Mouse (Mus musculus) limb, embryonic 11.5 days (tissue): Measurements from ENCODE around the gene Pfkfb1. TPM values are rescaled to one million over a fixed set of nuclear protein-coding genes. Genes with fewer than 3 reads are reported as not detected.

ENCODE experiments used
- ATAC-seq: fragments of 200-750 bp; cut with Nextera tagmentation; 2 replicates; pipeline ENCODE4 v1.8.0; 2017; ENCODE audit warnings: low read depth; ENCODE audit not compliant: insufficient number of reproducible peaks, low FRiP score, low TSS enrichment
- DNase-seq: peaks from one replicate; pipeline ENCODE4 v3.0.0-alpha.2; 2015; ENCODE audit warnings: low spot score
- H3K27ac ChIP-seq: fragments of 300-500 bp; sonication (generic); replicated peaks from 2 replicates; pipeline ENCODE4 v1.5.1; 2014; ENCODE audit warnings: low read depth, mild to moderate bottlenecking, low read length
- H3K27me3 ChIP-seq: fragments of 300-500 bp; sonication (generic); 2 replicates; pipeline ENCODE4 v1.6.1; 2014; ENCODE audit warnings: mild to moderate bottlenecking, low read length, mixed read lengths; ENCODE audit not compliant: control insufficient read depth, insufficient read depth
- H3K36me3 ChIP-seq: fragments of 300-500 bp; sonication (generic); 2 replicates; pipeline ENCODE4 v1.6.1; 2014; ENCODE audit warnings: mild to moderate bottlenecking, low read length, moderate library complexity, mixed read lengths; ENCODE audit not compliant: control insufficient read depth, insufficient read depth
- H3K4me1 ChIP-seq: fragments of 300-500 bp; sonication (generic); 2 replicates; pipeline ENCODE4 v1.6.1; 2014; ENCODE audit warnings: low read length, mixed read lengths; ENCODE audit not compliant: control insufficient read depth, insufficient read depth
- H3K4me2 ChIP-seq: fragments of 300-500 bp; sonication (generic); 2 replicates; pipeline ENCODE4 v1.6.1; 2014; ENCODE audit warnings: low read depth, mild to moderate bottlenecking, moderate library complexity; ENCODE audit not compliant: severe bottlenecking
- H3K4me3 ChIP-seq: fragments of 300-500 bp; sonication (generic); 2 replicates; pipeline ENCODE4 v1.5.1; 2014; ENCODE audit warnings: low read depth, low read length
- H3K9ac ChIP-seq: fragments of 300-500 bp; sonication (generic); 2 replicates; pipeline ENCODE4 v1.6.1; 2014; ENCODE audit warnings: mild to moderate bottlenecking, low read length
- H3K9me3 ChIP-seq: fragments of 300-500 bp; sonication (generic); 2 replicates; pipeline ENCODE4 v1.6.1; 2016; ENCODE audit warnings: low read length; ENCODE audit not compliant: control insufficient read depth
- WGBS: fragments of 180-500 bp; shearing (Covaris S2); extraction: QIAGEN DNeasy Blood & Tissue Kit; methylation state at CpG from one replicate; pipeline ENCODE4 v1.1.7; 2014; 5-methylcytosine and 5-hydroxymethylcytosine counted together
- microRNA-seq: library from miRNA; unstranded; fragments of <30 nt; microRNA quantifications from one replicate; pipeline ENCODE4, GENCODE M21; 2016
- polyA plus RNA-seq: library from polyadenylated mRNA; unstranded; fragments of >200 nt; fragmentation: Nextera tagmentation; extraction: Ambion mirVana; gene quantifications from 2 replicates; pipeline ENCODE4 v1.2.1, GENCODE M21; 2014

Gene Pfkfb1
- polyA plus RNA-seq, 1 experiment from 2014 or later = 10.2 TPM

- peak; percentile 71 for ATAC-seq
- no peaks in the 10 kb centered on the region for H3K4me1 ChIP-seq
- DNase-seq = peak; percentile 31
- peak overlapping the region; percentile 38 for H3K4me3 ChIP-seq
- no peak overlapping the region for H3K27ac ChIP-seq
- H3K9ac ChIP-seq = peak overlapping the region; percentile 49; the same call in 1 of the 2 replicates
- H3K36me3 ChIP-seq = peaks cover 3% of the 10 kb centered on the region; the same call in 1 of the 2 replicates
- peak overlapping the region; percentile 18 for H3K4me2 ChIP-seq
- H3K9me3 ChIP-seq = no peaks in the 10 kb centered on the region
- 40% methylated on average over 31 of the region's 44 CpGs for WGBS
- H3K27me3 ChIP-seq = no peaks in the 10 kb centered on the region
These were observed 68.3 kb downstream of the Pfkfb1 start for GRCm38 (mm10) chrX:150656122-150656907.

DNA sequence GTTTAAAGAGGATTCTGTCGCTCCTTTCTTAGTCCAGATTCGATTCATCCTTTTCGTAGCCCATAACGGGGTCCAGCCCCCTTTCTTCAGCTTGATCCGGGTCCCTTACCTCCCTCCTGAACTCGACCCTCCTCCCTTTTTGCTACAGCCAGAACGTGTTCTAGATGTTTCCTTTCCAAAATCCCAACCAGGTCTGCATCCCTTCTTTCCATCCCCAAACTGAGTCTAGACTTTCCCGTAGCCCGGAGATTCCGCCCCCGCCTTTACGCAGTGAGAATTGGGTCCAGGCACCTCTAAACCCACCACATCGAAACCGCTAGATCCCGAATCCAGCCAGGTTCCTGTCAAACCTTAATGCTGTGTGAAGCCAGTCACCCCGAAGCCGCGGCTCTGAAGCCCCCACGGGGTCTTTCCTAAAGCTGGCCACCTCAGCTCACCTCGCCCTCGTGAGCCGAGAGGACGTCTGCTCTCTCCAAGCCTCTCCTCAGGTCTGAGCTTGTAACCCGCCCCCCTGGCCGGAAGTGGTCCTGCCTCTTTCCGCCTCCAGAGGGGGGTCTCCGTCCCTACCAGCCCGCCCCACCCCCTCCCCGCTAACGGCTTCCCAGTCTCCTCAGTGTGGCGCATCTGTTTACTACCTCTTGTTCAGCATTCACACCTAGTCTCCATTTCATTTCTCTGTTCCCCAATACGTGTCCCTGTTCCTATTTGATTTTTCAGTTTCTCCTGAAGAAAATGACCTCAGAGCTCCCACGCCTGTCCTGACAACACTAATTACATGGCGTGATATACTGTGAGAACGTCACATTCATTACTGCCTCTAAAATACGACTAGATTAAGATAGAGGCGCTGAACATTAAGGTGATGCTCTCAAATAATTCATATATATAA is 69.1 kb downstream of the Pfkfb1 start, which contains the start of gene Tro:
Gene Tro, minus strand, starts transcription at position 676 of the 889 bp plus-strand sequence.
- H3K27me3 ChIP-seq = no peaks in the 10 kb centered on the region
- ATAC-seq = peak; percentile 91
- 16% methylated on average over 37 of the region's 37 CpGs for WGBS
- peak within 1 kb of the TSS; percentile 18 for H3K4me2 ChIP-seq
- peak within 1 kb of the TSS; percentile 49 for H3K9ac ChIP-seq
- H3K4me3 ChIP-seq = peak within 1 kb of the TSS; percentile 38
- peaks cover 3% of the 10 kb centered on the region; the same call in 1 of the 2 replicates for H3K36me3 ChIP-seq
- H3K9me3 ChIP-seq = no peaks in the 10 kb centered on the region
- H3K4me1 ChIP-seq = no peaks in the 10 kb centered on the region
- peak; percentile 81 for DNase-seq
- no peak within 1 kb of the TSS for H3K27ac ChIP-seq

DNA sequence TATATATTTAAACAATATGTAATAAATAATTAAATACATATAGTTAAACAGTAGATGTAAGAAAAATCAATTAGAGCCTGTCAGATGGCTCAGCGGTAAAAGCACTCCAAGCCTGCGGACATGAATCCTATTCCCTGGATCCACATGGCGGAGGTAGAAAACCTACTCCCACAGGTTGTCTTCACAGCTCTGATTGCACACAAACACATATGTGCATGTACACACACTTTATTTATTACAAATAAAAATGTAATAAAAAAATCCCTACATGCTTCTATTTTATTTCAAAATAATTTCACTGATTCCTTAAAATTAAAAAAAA is 69.7 kb downstream of the Pfkfb1 start:
- Histone ChIP-seq H3K9me3 (no peaks in the 10 kb centered on the region), H3K4me1 (no peaks in the 10 kb centered on the region), H3K4me3 (peak overlapping the region; percentile 38; the same call in 1 of the 2 replicates), H3K36me3 (peaks cover 3% of the 10 kb centered on the region; the same call in 1 of the 2 replicates), H3K27me3 (no peaks in the 10 kb centered on the region), H3K4me2 (peak overlapping the region; percentile 18; the same call in 1 of the 2 replicates), H3K27ac (no peak overlapping the region), H3K9ac (no peak overlapping the region)
- WGBS = 32% methylated on average over 3 of the region's 3 CpGs
- DNase-seq (no peak), ATAC-seq (no peak)

DNA sequence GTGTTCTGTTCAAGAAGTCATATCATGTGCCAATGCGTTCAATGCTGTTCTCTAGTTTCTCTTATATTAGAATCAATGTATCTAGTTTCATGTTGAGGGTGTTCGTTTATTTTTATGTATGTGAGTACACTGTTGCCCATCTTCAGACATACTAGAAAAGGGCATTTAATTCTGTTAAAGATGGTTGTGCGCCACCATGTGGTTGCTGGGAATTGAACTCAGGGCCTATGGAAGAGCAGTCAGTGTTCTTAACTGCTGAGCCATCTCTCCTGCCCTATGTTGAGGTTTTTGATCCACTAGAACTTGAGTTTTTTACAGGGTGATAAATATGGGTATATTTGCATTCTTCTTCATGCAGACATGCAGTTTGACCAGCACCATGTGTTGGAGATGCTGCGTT is 74.8 kb downstream of the Pfkfb1 start:
- no peaks in the 10 kb centered on the region for H3K27me3 ChIP-seq
- no peaks in the 10 kb centered on the region for H3K36me3 ChIP-seq
- H3K27ac ChIP-seq = no peak overlapping the region
- H3K9ac ChIP-seq = no peak overlapping the region
- no peak for DNase-seq
- no peaks in the 10 kb centered on the region for H3K9me3 ChIP-seq
- no peaks in the 10 kb centered on the region for H3K4me1 ChIP-seq
- WGBS = 29% methylated on average over 4 of the region's 4 CpGs
- no peak overlapping the region for H3K4me2 ChIP-seq
- H3K4me3 ChIP-seq = no peak overlapping the region
- no peak for ATAC-seq

DNA sequence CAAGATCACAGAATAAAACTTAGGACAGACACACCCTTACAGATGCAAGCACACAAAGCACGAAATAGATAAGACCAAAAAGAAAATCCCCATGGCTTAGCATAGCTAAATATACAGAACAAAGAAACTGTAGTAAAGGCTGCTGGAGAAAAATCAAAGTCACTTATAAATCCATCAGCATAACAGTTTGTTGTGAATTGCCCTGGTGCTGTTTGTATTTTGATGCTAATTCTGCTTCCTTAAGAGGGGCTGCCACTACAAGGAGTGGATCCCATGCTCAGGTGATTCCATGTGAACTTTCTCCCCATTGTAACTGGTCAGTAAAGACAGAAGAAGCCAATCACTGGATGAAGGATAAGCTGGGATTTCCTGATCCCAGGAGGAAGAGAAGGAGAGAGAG is 89.5 kb downstream of the Pfkfb1 start:
- Histone ChIP-seq H3K27me3 (no peaks in the 10 kb centered on the region), H3K27ac (no peak overlapping the region), H3K4me3 (no peak overlapping the region), H3K4me2 (no peak overlapping the region), H3K36me3 (no peaks in the 10 kb centered on the region), H3K4me1 (no peaks in the 10 kb centered on the region), H3K9ac (no peak overlapping the region), H3K9me3 (no peaks in the 10 kb centered on the region)
- 29% methylated on average over 1 of the region's 1 CpGs for WGBS
- no peak for DNase-seq
- no peak for ATAC-seq

Small RNA genes within 50 kb of the gene (microRNA-seq; reads per million reads assigned to microRNA genes)
- not detected for gene Mir3620

Other genes starting within 250 kb of the Pfkfb1 start
- 40.3 and 42.9 TPM in 2 replicates for gene Tmem29, start 129.1 kb upstream of the Pfkfb1 start, polyA plus RNA-seq
- 35.8 and 40.7 TPM in 2 replicates for gene Alas2, start 40.9 kb upstream of the Pfkfb1 start, polyA plus RNA-seq
- 29.6 and 30.4 TPM in 2 replicates for gene Apex2, start 1.6 kb downstream of the Pfkfb1 start, polyA plus RNA-seq
- gene Tro, start 69.4 kb downstream of the Pfkfb1 start, polyA plus RNA-seq = 39.2 and 43.9 TPM in 2 replicates
- gene Maged2, start 226.1 kb downstream of the Pfkfb1 start, polyA plus RNA-seq = 494 TPM in 2 replicates